Mouse (Mus musculus) heart, adult 11 months (tissue): ENCODE measurements around the gene Herpud2.

Experiments used
- DNase-seq: peaks from one replicate; pipeline ENCODE4 v3.0.0; 2022

The Herpud2 gene

GRCm38 (mm10) chr9:25143950-25144349, 7.7 kb downstream of the Herpud2 start:
- DNase-seq = no peak

- no peak for DNase-seq
These were observed 8.6 kb downstream of the Herpud2 start for GRCm38 (mm10) chr9:25142988-25143387.

DNA sequence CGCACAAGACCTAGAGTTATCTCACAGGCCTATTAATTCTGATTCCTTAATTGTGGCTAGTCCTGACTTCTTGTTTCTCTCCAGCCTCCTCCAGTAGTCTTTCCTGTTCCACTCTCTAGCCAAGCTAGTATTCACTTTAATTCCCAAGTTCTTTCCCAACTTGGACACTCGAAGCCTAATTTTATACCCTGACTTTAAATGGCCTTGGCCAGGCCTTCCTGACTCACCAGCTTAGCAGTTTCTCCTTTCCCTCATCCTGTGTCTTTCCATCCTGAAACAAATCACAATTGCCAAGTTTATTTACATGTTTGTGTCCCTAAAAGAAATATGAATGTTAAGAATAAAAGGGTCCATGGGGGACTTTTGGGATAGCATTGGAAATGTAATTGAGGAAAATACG, 9.6 kb downstream of the Herpud2 start:
- DNase-seq = no peak

DNA sequence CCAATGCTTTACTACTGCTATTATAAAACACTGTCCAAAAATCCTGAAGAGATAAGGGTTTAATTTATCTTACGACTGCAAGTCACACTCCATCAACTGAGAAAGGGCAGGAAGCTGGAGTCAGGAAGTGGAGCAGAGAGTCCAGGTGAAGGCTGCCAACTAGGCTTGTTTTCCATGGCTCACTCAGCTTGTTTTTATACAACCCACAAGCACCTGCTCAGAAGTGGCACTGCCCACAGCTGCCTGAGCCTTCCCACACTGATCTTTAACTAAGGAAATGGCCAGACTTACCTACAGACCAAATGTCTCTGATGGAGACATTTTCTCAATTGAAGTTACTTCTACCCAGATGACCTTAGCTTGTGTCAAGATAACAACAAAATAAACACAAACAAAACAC, 11.3 kb downstream of the Herpud2 start:
- DNase-seq = peak; percentile 89

DNA sequence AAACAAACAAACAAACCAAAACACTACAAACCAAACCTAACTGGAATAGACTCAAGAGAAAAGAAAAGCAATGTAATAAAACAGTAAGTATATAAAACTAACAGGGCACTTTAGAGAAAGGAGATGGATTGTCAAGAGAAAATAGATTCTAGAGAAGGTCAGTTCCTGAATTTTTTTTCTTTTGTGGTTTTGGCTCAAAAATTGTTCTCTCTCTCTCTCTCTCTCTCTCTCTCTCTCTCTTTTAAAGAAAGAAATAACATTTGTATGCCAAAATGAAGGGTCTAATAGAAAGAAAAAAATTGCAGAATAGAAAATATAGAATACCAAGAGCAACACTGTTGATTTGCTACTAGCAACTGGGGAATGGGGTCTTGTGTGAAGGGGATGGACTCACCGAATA, 12.7 kb downstream of the Herpud2 start:
- no peak for DNase-seq

DNA sequence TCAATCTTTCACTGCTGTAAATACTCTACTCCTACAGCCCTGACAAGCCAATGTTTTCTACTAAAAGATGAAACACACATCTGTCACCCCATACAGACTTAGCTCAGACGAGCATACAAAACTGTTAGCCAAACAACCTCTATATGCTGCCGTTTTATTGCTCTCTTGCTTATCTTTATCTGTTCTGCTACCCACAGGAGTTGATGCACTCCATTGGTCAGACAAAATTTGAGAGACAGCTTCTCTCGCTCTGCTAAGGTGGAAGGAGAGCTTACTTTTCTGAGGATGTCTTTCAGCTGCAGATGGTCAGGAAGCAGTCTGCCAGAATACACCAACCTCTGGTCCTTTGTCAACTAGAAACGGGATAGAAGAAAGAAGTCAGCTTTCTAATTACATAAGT, 18.7 kb downstream of the Herpud2 start:
- peak; percentile 44 for DNase-seq

- no peak for DNase-seq
These were observed 19.4 kb downstream of the Herpud2 start for GRCm38 (mm10) chr9:25132253-25132652.

- peak; percentile 83 for DNase-seq
These were observed 27.6 kb downstream of the Herpud2 start for GRCm38 (mm10) chr9:25124048-25124447.

GRCm38 (mm10) chr9:25123590-25123989, 28.0 kb downstream of the Herpud2 start:
- peak; percentile 4 for DNase-seq

DNA sequence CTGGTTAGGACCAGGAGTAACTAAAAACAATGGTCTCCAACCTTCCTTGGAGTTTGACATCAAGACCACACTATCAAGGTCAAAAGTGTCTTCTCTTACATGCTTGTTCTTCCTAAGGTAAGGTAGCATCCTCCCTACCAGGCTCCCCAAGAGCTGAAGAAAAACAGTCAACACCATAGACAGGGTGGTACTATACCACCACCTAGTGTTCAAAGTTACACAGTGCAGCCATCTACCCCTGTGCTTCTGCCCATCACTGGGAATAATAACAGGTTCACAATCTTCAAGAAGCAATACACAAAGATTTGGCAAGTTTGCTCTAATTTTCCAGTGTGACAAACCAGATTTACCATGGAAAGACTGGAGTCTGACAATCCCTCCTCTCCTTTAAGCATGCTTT, 47.0 kb downstream of the Herpud2 start:
- DNase-seq = peak; percentile 82

- DNase-seq = peak; percentile 54
These were observed 48.7 kb downstream of the Herpud2 start for GRCm38 (mm10) chr9:25102881-25103280.

- DNase-seq = peak; percentile 31
These were observed 60.8 kb downstream of the Herpud2 start for GRCm38 (mm10) chr9:25090853-25091252.

- no peak for DNase-seq
These were observed 62.5 kb downstream of the Herpud2 start, which contains the start of gene Gm10181 for GRCm38 (mm10) chr9:25089122-25089521. Gene Gm10181, plus strand, starts transcription at chr9:25089422.

DNA sequence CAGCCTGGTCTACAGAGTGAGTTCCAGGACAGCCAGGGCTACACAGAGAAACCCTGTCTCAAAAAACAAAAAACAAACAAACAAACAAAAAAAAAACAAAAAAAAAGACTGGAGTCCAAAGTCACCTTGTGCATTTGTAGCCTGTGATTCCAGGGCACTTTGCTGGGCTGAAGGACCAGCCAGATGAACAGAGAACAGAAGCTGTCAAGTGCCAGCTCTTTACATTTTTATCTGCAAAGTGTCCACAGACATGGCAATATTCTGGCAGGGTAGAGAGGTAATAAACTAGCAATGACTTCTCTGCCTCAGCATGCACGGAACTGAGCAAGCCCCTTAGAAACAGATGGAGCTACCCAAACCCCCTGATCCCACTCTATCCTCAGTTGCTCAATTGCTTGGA, 75.1 kb downstream of the Herpud2 start:
- DNase-seq = peak; percentile 54

DNA sequence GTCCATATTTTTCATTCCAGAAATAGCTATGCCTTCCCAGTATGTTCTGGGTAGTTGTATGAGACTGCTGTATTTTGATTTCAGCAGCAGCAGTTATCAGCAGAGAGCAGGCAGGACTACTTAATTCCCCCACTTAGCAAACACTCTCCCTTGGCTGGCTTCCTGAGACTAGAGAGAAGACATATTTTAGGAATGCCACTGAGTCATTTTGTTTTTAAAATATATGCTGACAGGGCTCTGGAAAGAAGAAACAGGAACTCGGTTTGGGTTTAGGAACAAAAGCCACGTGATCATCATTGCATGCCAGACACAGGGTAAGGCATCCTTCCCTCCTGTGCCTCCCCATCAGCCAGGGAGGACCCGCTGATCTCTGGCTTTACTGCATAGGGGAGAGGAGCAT, 75.6 kb downstream of the Herpud2 start:
- DNase-seq = peak; percentile 90

DNA sequence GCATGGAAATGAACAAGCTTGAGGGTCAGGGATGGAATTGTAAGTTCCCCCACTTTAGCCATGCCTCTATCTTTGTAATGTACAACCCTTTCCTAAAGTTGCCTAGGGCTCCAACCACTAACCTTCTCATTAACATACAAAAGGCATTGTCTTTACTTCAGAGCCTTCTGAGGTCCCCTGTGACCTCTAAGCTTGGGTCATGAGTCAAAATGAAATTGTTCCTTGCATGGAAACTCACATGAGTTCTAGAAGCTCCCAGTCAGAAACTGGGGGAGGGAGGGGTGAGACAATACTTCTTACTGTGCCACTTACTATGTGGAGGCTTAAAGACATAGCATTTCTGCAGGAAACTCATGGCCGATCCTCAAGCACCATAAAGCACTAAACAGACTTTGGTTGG, 79.0 kb downstream of the Herpud2 start:
- DNase-seq = peak; percentile 55

DNA sequence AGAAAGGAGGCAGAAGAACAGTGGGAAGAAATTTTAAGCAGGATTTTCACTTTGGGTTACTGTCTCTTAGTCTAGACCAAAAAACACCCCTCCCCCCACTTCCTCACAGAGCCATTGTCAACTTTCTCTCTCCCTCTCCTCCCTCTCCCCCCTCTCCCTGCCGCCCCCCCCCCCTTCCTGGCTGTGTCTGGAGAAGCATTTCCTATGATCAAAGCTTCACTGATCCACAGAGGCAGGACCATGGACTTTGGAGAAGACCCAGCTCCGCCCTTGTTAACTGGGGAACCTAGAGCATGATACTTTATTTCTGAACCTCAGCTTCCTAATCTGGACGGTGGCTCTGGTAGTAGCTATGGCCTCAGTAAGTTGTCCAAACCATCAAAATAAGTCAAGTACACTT, 92.9 kb downstream of the Herpud2 start:
- peak; percentile 54 for DNase-seq
